ENCODE assay signal across 11 mouse cellular contexts in genomic region chr6:143437367-143438271, GRCm38 (mm10).
DNase-seq lines count a peak whose midpoint lies in the region; ATAC-seq lines count a peak whose summit lies in the region.
"Had no signal": no experiment of that assay in that cellular context is flagged by ENCODE, and none has a peak within 500 bp of the region (broad histone marks: within the 10 kb centered on the region; RNA-seq: fewer than 3 reads in every experiment).

No protein-coding gene starts in this region.

- no peaks in the 10 kb centered on the region for H3K36me3 ChIP-seq in lung, embryonic 15.5 days
- no peaks in the 10 kb centered on the region for H3K36me3 ChIP-seq in forebrain, embryonic 16.5 days (ENCODE audit: control insufficient read depth, insufficient read depth)
- H3K36me3 ChIP-seq in limb, embryonic 13.5 days, result no peaks in the 10 kb centered on the region
- H3K36me3 ChIP-seq: heart, embryonic 13.5 days had no signal

- no peaks in the 10 kb centered on the region for H3K9me3 ChIP-seq in lung, embryonic 15.5 days
- H3K9me3 ChIP-seq in forebrain, embryonic 16.5 days (ENCODE audit: control insufficient read depth, low read length), result no peaks in the 10 kb centered on the region
- H3K9me3 ChIP-seq in limb, embryonic 13.5 days, result no peaks in the 10 kb centered on the region
- H3K9me3 ChIP-seq: heart, embryonic 13.5 days had no signal

- H3K4me2 ChIP-seq in lung, embryonic 15.5 days, result peak overlapping the region; percentile 40
- peak overlapping the region; percentile 25 for H3K4me2 ChIP-seq in forebrain, embryonic 16.5 days (ENCODE audit: low read length)
- peak overlapping the region; percentile 38 for H3K4me2 ChIP-seq in limb, embryonic 13.5 days (replicated peaks)
- H3K4me2 ChIP-seq: heart, embryonic 13.5 days had no signal

- no peaks in the 10 kb centered on the region for H3K4me1 ChIP-seq in lung, embryonic 15.5 days
- H3K4me1 ChIP-seq in forebrain, embryonic 16.5 days (replicated peaks; ENCODE audit: control insufficient read depth, insufficient read depth, low read length), result peaks cover 17% of the 10 kb centered on the region
- peaks cover 29% of the 10 kb centered on the region for H3K4me1 ChIP-seq in limb, embryonic 13.5 days
- H3K4me1 ChIP-seq: heart, embryonic 13.5 days had no signal

- no peak overlapping the region for H3K9ac ChIP-seq in lung, embryonic 15.5 days
- no peak overlapping the region for H3K9ac ChIP-seq in forebrain, embryonic 16.5 days (replicated peaks; ENCODE audit: low read depth, low read length)
- 0 out of 2 replicates have a peak overlapping the region, but pooled peaks have one; percentile 19 for H3K9ac ChIP-seq in limb, embryonic 13.5 days
- H3K9ac ChIP-seq: heart, embryonic 13.5 days had no signal

- H3K27ac ChIP-seq in lung, embryonic 15.5 days, result no peak overlapping the region
- H3K27ac ChIP-seq in forebrain, embryonic 16.5 days (ENCODE audit: low read length), result peak overlapping the region; percentile 1; the same call in 1 of the 2 replicates
- no peak overlapping the region for H3K27ac ChIP-seq in limb, embryonic 13.5 days
- H3K27ac ChIP-seq: heart, embryonic 13.5 days had no signal

- no peak overlapping the region for H3K4me3 ChIP-seq in lung, embryonic 15.5 days
- H3K4me3 ChIP-seq in forebrain, embryonic 16.5 days (replicated peaks; ENCODE audit: low read length), result no peak overlapping the region
- H3K4me3 ChIP-seq in limb, embryonic 13.5 days, result no peak overlapping the region
- H3K4me3 ChIP-seq: heart, embryonic 13.5 days had no signal

- no peak for DNase-seq in lung, postnatal 10 days
- peak; percentile 66 for DNase-seq in retina, postnatal 1 day
- no peak for DNase-seq in thymus, postnatal 4 days
- no peak for DNase-seq in kidney, postnatal 10 days
- DNase-seq: kidney, adult 8-10 months; layer of hippocampus, postnatal 36 days; lung, adult 18-20 months had no signal

- WGBS in lung, embryonic 15.5 days, result 50% methylated on average over 32 of the region's 32 CpGs
- WGBS in forebrain, embryonic 16.5 days, result 44% methylated on average over 32 of the region's 32 CpGs
- 45% methylated on average over 32 of the region's 32 CpGs for whole genome bisulfite sequencing in limb, embryonic 13.5 days

- H3K27me3 ChIP-seq in lung, embryonic 15.5 days, result no peaks in the 10 kb centered on the region
- H3K27me3 ChIP-seq in forebrain, embryonic 16.5 days (replicated peaks; ENCODE audit: control insufficient read depth, insufficient read depth, low read length), result no peaks in the 10 kb centered on the region
- H3K27me3 ChIP-seq in limb, embryonic 13.5 days, result peaks cover 36% of the 10 kb centered on the region
- H3K27me3 ChIP-seq: heart, embryonic 13.5 days had no signal

- ATAC-seq in lung, embryonic 15.5 days (ENCODE audit: borderline replicate concordance, extremely low read depth, low FRiP score, low TSS enrichment), result no peak
- ATAC-seq in forebrain, embryonic 16.5 days, result 0 out of 2 replicates have a peak, but pooled peaks have one; percentile 32
- peak; percentile 13; the same call in 1 of the 2 replicates for ATAC-seq in limb, embryonic 13.5 days (ENCODE audit: low FRiP score, low read depth)
